Mouse (Mus musculus): ENCODE measurements at regions not wholly inside any gene's neighbourhood (a gene's known extent, or its start where the extent isn't known, plus 50 kb on each side); places are given as distances from the start of the nearest gene placed in this dataset.
A peak's percentile ranks its signal among the peaks of the same experiment; 100 is the strongest.

GRCm38 (mm10) chr16:30132086-30132485, 67.9 kb downstream of the Hes1 start:
- Histone ChIP-seq H3K9ac (ENCODE audit: low read length) (no peak overlapping the region), H3K4me3 (ENCODE audit: low read depth, low read length) (no peak overlapping the region), H3K36me3 (ENCODE audit: control insufficient read depth, insufficient read depth, low read length) (no peaks in the 10 kb centered on the region), H3K4me1 (ENCODE audit: control insufficient read depth, insufficient read depth, low read length) (peaks cover 15% of the 10 kb centered on the region), H3K9me3 (replicated peaks; ENCODE audit: control insufficient read depth, low read length) (peaks cover 3% of the 10 kb centered on the region; the same call in 1 of the 2 replicates), H3K27me3 (replicated peaks; ENCODE audit: control insufficient read depth, insufficient read depth, low read length) (peaks cover 23% of the 10 kb centered on the region), H3K4me2 (ENCODE audit: low read length) (no peak overlapping the region), H3K27ac (ENCODE audit: low read depth, low read length) (no peak overlapping the region)
- no peak for DNase-seq (ENCODE audit: low spot score)
- ATAC-seq: no peak
- WGBS: 73% methylated on average over 7 of the region's 7 CpGs

- ATAC-seq (no peak), DNase-seq (ENCODE audit: low spot score) (no peak)
- Histone ChIP-seq H3K27ac (ENCODE audit: low read depth, low read length) (no peak overlapping the region), H3K36me3 (ENCODE audit: control insufficient read depth, insufficient read depth, low read length) (no peaks in the 10 kb centered on the region), H3K4me1 (ENCODE audit: control insufficient read depth, insufficient read depth, low read length) (peaks cover 6% of the 10 kb centered on the region), H3K4me3 (ENCODE audit: low read depth, low read length) (no peak overlapping the region), H3K9ac (ENCODE audit: low read length) (no peak overlapping the region), H3K27me3 (replicated peaks; ENCODE audit: control insufficient read depth, insufficient read depth, low read length) (peaks cover 23% of the 10 kb centered on the region), H3K9me3 (replicated peaks; ENCODE audit: control insufficient read depth, low read length) (no peaks in the 10 kb centered on the region), H3K4me2 (ENCODE audit: low read length) (no peak overlapping the region)
- 64% methylated on average over 6 of the region's 6 CpGs for WGBS
Measured at GRCm38 (mm10) chr16:30134642-30135165, 70.5 kb downstream of the Hes1 start.

- Histone ChIP-seq H3K9me3 (replicated peaks; ENCODE audit: control insufficient read depth, low read length) (no peaks in the 10 kb centered on the region), H3K4me2 (ENCODE audit: low read length) (no peak overlapping the region), H3K27me3 (replicated peaks; ENCODE audit: control insufficient read depth, insufficient read depth, low read length) (peaks cover 11% of the 10 kb centered on the region), H3K36me3 (ENCODE audit: control insufficient read depth, insufficient read depth, low read length) (no peaks in the 10 kb centered on the region), H3K9ac (ENCODE audit: low read length) (no peak overlapping the region), H3K27ac (ENCODE audit: low read depth, low read length) (no peak overlapping the region), H3K4me1 (ENCODE audit: control insufficient read depth, insufficient read depth, low read length) (no peaks in the 10 kb centered on the region), H3K4me3 (ENCODE audit: low read depth, low read length) (no peak overlapping the region)
- no peak for DNase-seq (ENCODE audit: low spot score)
- ATAC-seq: no peak
- whole genome bisulfite sequencing: 81% methylated on average over 5 of the region's 5 CpGs
Measured at GRCm38 (mm10) chr16:30136849-30137248, 72.7 kb downstream of the Hes1 start.

- H3K4me3 ChIP-seq (ENCODE audit: low read depth, low read length): no peak overlapping the region
- no peak overlapping the region for H3K27ac ChIP-seq (ENCODE audit: low read depth, low read length)
- no peaks in the 10 kb centered on the region for H3K36me3 ChIP-seq (ENCODE audit: control insufficient read depth, insufficient read depth, low read length)
- DNase-seq (ENCODE audit: low spot score) (peak; percentile 41), ATAC-seq (no peak)
- no peaks in the 10 kb centered on the region for H3K4me1 ChIP-seq (ENCODE audit: control insufficient read depth, insufficient read depth, low read length)
- no peaks in the 10 kb centered on the region for H3K9me3 ChIP-seq (replicated peaks; ENCODE audit: control insufficient read depth, low read length)
- H3K9ac ChIP-seq (ENCODE audit: low read length): no peak overlapping the region
- H3K4me2 ChIP-seq (ENCODE audit: low read length): no peak overlapping the region
- 83% methylated on average over 1 of the region's 1 CpGs for WGBS
- H3K27me3 ChIP-seq (replicated peaks; ENCODE audit: control insufficient read depth, insufficient read depth, low read length): peaks cover 7% of the 10 kb centered on the region; the same call in 1 of the 2 replicates
Measured at GRCm38 (mm10) chr16:30137812-30138211, 73.6 kb downstream of the Hes1 start.

GRCm38 (mm10) chr16:30144818-30145464, 80.8 kb downstream of the Hes1 start:
- 12% methylated on average over 13 of the region's 13 CpGs for WGBS
- Histone ChIP-seq H3K36me3 (ENCODE audit: control insufficient read depth, insufficient read depth, low read length) (no peaks in the 10 kb centered on the region), H3K9me3 (replicated peaks; ENCODE audit: control insufficient read depth, low read length) (no peaks in the 10 kb centered on the region), H3K4me3 (ENCODE audit: low read depth, low read length) (peak overlapping the region; percentile 4; the same call in 1 of the 2 replicates), H3K9ac (ENCODE audit: low read length) (no peak overlapping the region), H3K27me3 (replicated peaks; ENCODE audit: control insufficient read depth, insufficient read depth, low read length) (0 out of 2 replicates have a peak, but pooled peaks cover 6% of the 10 kb centered on the region), H3K4me2 (ENCODE audit: low read length) (peak overlapping the region; percentile 41), H3K4me1 (ENCODE audit: control insufficient read depth, insufficient read depth, low read length) (0 out of 2 replicates have a peak, but pooled peaks cover 2% of the 10 kb centered on the region), H3K27ac (ENCODE audit: low read depth, low read length) (no peak overlapping the region)
- DNase-seq (ENCODE audit: low spot score): peak; percentile 24
- 0 out of 2 replicates have a peak, but pooled peaks have one; percentile 8 for ATAC-seq

GRCm38 (mm10) chr16:30145465-30146207, 81.5 kb downstream of the Hes1 start:
- Histone ChIP-seq H3K9me3 (replicated peaks; ENCODE audit: control insufficient read depth, low read length) (no peaks in the 10 kb centered on the region), H3K4me1 (ENCODE audit: control insufficient read depth, insufficient read depth, low read length) (0 out of 2 replicates have a peak, but pooled peaks cover 2% of the 10 kb centered on the region), H3K36me3 (ENCODE audit: control insufficient read depth, insufficient read depth, low read length) (no peaks in the 10 kb centered on the region), H3K4me2 (ENCODE audit: low read length) (peak overlapping the region; percentile 41), H3K27ac (ENCODE audit: low read depth, low read length) (no peak overlapping the region), H3K27me3 (replicated peaks; ENCODE audit: control insufficient read depth, insufficient read depth, low read length) (0 out of 2 replicates have a peak, but pooled peaks cover 6% of the 10 kb centered on the region), H3K4me3 (ENCODE audit: low read depth, low read length) (peak overlapping the region; percentile 4; the same call in 1 of the 2 replicates), H3K9ac (ENCODE audit: low read length) (no peak overlapping the region)
- WGBS: 12% methylated on average over 16 of the region's 16 CpGs
- peak; percentile 78 for DNase-seq (ENCODE audit: low spot score)
- ATAC-seq: peak; percentile 73

- Histone ChIP-seq H3K27ac (ENCODE audit: low read depth, low read length) (no peak overlapping the region), H3K4me1 (ENCODE audit: control insufficient read depth, insufficient read depth, low read length) (0 out of 2 replicates have a peak, but pooled peaks cover 2% of the 10 kb centered on the region), H3K36me3 (ENCODE audit: control insufficient read depth, insufficient read depth, low read length) (no peaks in the 10 kb centered on the region), H3K9me3 (replicated peaks; ENCODE audit: control insufficient read depth, low read length) (no peaks in the 10 kb centered on the region), H3K9ac (ENCODE audit: low read length) (no peak overlapping the region), H3K4me3 (ENCODE audit: low read depth, low read length) (no peak overlapping the region), H3K4me2 (ENCODE audit: low read length) (no peak overlapping the region), H3K27me3 (replicated peaks; ENCODE audit: control insufficient read depth, insufficient read depth, low read length) (0 out of 2 replicates have a peak, but pooled peaks cover 6% of the 10 kb centered on the region)
- 53% methylated on average over 1 of the region's 1 CpGs for WGBS
- DNase-seq (ENCODE audit: low spot score) (peak; percentile 23), ATAC-seq (peak; percentile 13; the same call in 1 of the 2 replicates)
Measured at GRCm38 (mm10) chr16:30146208-30146525, 82.0 kb downstream of the Hes1 start.

GRCm38 (mm10) chr16:30147296-30147695, 83.1 kb downstream of the Hes1 start:
- Histone ChIP-seq H3K4me2 (ENCODE audit: low read length) (no peak overlapping the region), H3K9me3 (replicated peaks; ENCODE audit: control insufficient read depth, low read length) (no peaks in the 10 kb centered on the region), H3K27ac (ENCODE audit: low read depth, low read length) (no peak overlapping the region), H3K27me3 (replicated peaks; ENCODE audit: control insufficient read depth, insufficient read depth, low read length) (0 out of 2 replicates have a peak, but pooled peaks cover 6% of the 10 kb centered on the region), H3K36me3 (ENCODE audit: control insufficient read depth, insufficient read depth, low read length) (no peaks in the 10 kb centered on the region), H3K4me1 (ENCODE audit: control insufficient read depth, insufficient read depth, low read length) (0 out of 2 replicates have a peak, but pooled peaks cover 2% of the 10 kb centered on the region), H3K9ac (ENCODE audit: low read length) (no peak overlapping the region), H3K4me3 (ENCODE audit: low read depth, low read length) (no peak overlapping the region)
- DNase-seq (ENCODE audit: low spot score) (no peak), ATAC-seq (no peak)
- 83% methylated on average over 4 of the region's 4 CpGs for WGBS
